ENCODE assay signal across 8 mouse cellular contexts in the genomic region with DNA sequence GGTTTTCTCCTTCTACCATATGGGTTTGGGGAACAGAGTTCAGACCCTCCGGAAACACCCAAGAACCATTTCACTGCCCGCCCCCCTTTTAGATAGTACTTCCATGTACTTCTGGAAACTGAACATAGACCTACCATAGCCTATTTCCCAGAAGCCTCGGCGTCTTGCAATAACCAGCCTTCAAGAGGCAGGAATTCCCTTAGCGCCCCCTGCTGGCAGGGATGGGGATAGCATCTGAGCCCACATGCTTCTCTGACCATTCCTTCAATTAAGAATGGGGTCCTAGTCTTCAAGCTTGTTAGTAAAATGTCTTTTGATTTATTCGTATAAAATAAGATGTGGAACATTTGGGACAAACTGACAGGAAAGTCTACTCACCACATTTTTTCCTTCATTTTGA.
A peak's percentile ranks its signal among the peaks of the same experiment; 100 is the strongest.
DNase-seq lines count a peak whose midpoint lies in the region; ATAC-seq lines count a peak whose summit lies in the region.

No protein-coding gene starts in this region.

- peak; percentile 32 for DNase-seq in gastrocnemius, adult 18-20 months (ENCODE audit: low spot score)
- DNase-seq in gastrocnemius, postnatal 36 days, result no peak
- DNase-seq in right cerebral cortex, adult 2 months (ENCODE audit: low spot score in 2 of 2), result peak; percentile 24 to 25
- no peak for DNase-seq in right cerebral cortex, postnatal 25 days
- DNase-seq in adrenal gland, postnatal 36 days, result peak; percentile 70 to 71
- peak; percentile 66 for DNase-seq in kidney, postnatal 10 days
- DNase-seq in frontal cortex, postnatal 10 days (ENCODE audit: low spot score in 2 of 2), result no peak

- intact Hi-C loops in gastrocnemius, postnatal 36 days (cut with DNase I), result no loop called here

- 0 out of 2 replicates have a peak, but pooled peaks have one; percentile 38 for ATAC-seq in monocyte, adult 5-6 weeks (replicated peaks; ENCODE audit: insufficient number of reproducible peaks, low FRiP score, low TSS enrichment, poor library complexity, severe bottlenecking)

Comparison
In these comparisons a context has a peak if more than half of its experiments do, and no peak if none do; other contexts are left out.
1. DNase-seq: peak in gastrocnemius, adult 18-20 months (single experiment), right cerebral cortex, adult 2 months (2 of 2), adrenal gland, postnatal 36 days (2 of 2) and kidney, postnatal 10 days (single experiment); none in gastrocnemius, postnatal 36 days (0 of 2), right cerebral cortex, postnatal 25 days (single experiment) and frontal cortex, postnatal 10 days (0 of 2).